Mouse (Mus musculus): Measurements from ENCODE around the gene Fam168b.

The Fam168b gene

GRCm38 (mm10) chr1:34842887-34843618 is at the start of gene Fam168b:
TSS of gene Fam168b (minus strand) at chr1:34843065.
- peak; percentile 75 for DNase-seq (ENCODE audit: low read depth, low spot score)

- no peak for DNase-seq (ENCODE audit: low read depth, low spot score)
These were observed 49.6 kb upstream of the Fam168b start for GRCm38 (mm10) chr1:34892466-34892865.

GRCm38 (mm10) chr1:34891559-34892289 is 48.9 kb upstream of the Fam168b start:
- no peak for DNase-seq (ENCODE audit: low read depth, low spot score)

- DNase-seq (ENCODE audit: low read depth, low spot score), result no peak
These were observed 40.9 kb upstream of the Fam168b start for GRCm38 (mm10) chr1:34883776-34884175.

GRCm38 (mm10) chr1:34879611-34880010 is 36.7 kb upstream of the Fam168b start:
- no peak for DNase-seq (ENCODE audit: low read depth, low spot score)

- no peak for DNase-seq (ENCODE audit: low read depth, low spot score)
These were observed 30.7 kb upstream of the Fam168b start for GRCm38 (mm10) chr1:34873551-34873950.

GRCm38 (mm10) chr1:34871170-34871569 is 28.3 kb upstream of the Fam168b start:
- no peak for DNase-seq (ENCODE audit: low read depth, low spot score)

- DNase-seq (ENCODE audit: low read depth, low spot score), result no peak
These were observed 26.4 kb upstream of the Fam168b start for GRCm38 (mm10) chr1:34869231-34869630.

- no peak for DNase-seq (ENCODE audit: low read depth, low spot score)
These were observed 25.5 kb upstream of the Fam168b start for GRCm38 (mm10) chr1:34868391-34868790.

GRCm38 (mm10) chr1:34867574-34867955 is 24.7 kb upstream of the Fam168b start:
- no peak for DNase-seq (ENCODE audit: low read depth, low spot score)

- DNase-seq (ENCODE audit: low read depth, low spot score), result peak; percentile 85
These were observed 24.1 kb upstream of the Fam168b start for GRCm38 (mm10) chr1:34866815-34867573.

GRCm38 (mm10) chr1:34865866-34866265 is 23.0 kb upstream of the Fam168b start:
- DNase-seq (ENCODE audit: low read depth, low spot score), result no peak

GRCm38 (mm10) chr1:34864243-34864642 is 21.4 kb upstream of the Fam168b start:
- DNase-seq (ENCODE audit: low read depth, low spot score), result no peak

GRCm38 (mm10) chr1:34863323-34863722 is 20.5 kb upstream of the Fam168b start:
- no peak for DNase-seq (ENCODE audit: low read depth, low spot score)

GRCm38 (mm10) chr1:34862877-34863276 is 20.0 kb upstream of the Fam168b start:
- DNase-seq (ENCODE audit: low read depth, low spot score), result no peak

GRCm38 (mm10) chr1:34860205-34860604 is 17.3 kb upstream of the Fam168b start:
- peak; percentile 28 for DNase-seq (ENCODE audit: low read depth, low spot score)

GRCm38 (mm10) chr1:34859761-34860160 is 16.9 kb upstream of the Fam168b start:
- no peak for DNase-seq (ENCODE audit: low read depth, low spot score)

GRCm38 (mm10) chr1:34858671-34859070 is 15.8 kb upstream of the Fam168b start:
- DNase-seq (ENCODE audit: low read depth, low spot score), result peak; percentile 24

GRCm38 (mm10) chr1:34855056-34855739 is 12.3 kb upstream of the Fam168b start:
- no peak for DNase-seq (ENCODE audit: low read depth, low spot score)

- DNase-seq (ENCODE audit: low read depth, low spot score), result no peak
These were observed 10.9 kb upstream of the Fam168b start for GRCm38 (mm10) chr1:34853786-34854185.

GRCm38 (mm10) chr1:34852116-34852878 is 9.4 kb upstream of the Fam168b start:
- no peak for DNase-seq (ENCODE audit: low read depth, low spot score)
